Mouse (Mus musculus) colon, adult 2 months (tissue): ENCODE results near the gene Atp5k. TPM values are rescaled to one million over a fixed set of nuclear protein-coding genes. Genes with fewer than 3 reads are reported as not detected.

Source experiments
- polyA plus RNA-seq: library from polyadenylated mRNA; depleted of rRNA; stranded (reverse); fragments of >200 nt; gene quantifications from 2 replicates; pipeline ENCODE4 v1.2.3, GENCODE M21; 2012; rRNA removed

The Atp5k gene
- polyA plus RNA-seq, result 56.9 and 60.5 TPM in 2 replicates

GRCm38 (mm10) chr5:108433804-108434587 is at the start of gene Atp5k:
Gene Atp5k, minus strand, starts transcription at chr5:108434448.

GRCm38 (mm10) chr5:108461082-108462065 is 27.1 kb upstream of the Atp5k start, which contains the start of gene Pcgf3:
Gene Pcgf3, plus strand, starts transcription at chr5:108461232.

GRCm38 (mm10) chr5:108448785-108449668 is 14.8 kb upstream of the Atp5k start, which contains the start of gene Mfsd7a:
Gene Mfsd7a, minus strand, starts transcription at chr5:108448891.

GRCm38 (mm10) chr5:108388201-108388600 is 46.0 kb downstream of the Atp5k start, which contains the start of gene Pde6b:
Gene Pde6b, plus strand, starts transcription at chr5:108388391.

Other genes with a start within 250 kb of the Atp5k start
- 16.5 and 19.6 TPM in 2 replicates for gene Dr1, start 165.6 kb downstream of the Atp5k start, polyA plus RNA-seq
- gene Pigg, start 121.8 kb downstream of the Atp5k start, polyA plus RNA-seq, result 5.3 and 7.8 TPM in 2 replicates
- gene Gm42517, start 66.5 kb downstream of the Atp5k start, polyA plus RNA-seq, result 2.1 and 2.5 TPM in 2 replicates
- not detected in 2 replicates for gene Pde6b, start 46.1 kb downstream of the Atp5k start, polyA plus RNA-seq
- 18.9 and 22.7 TPM in 2 replicates for gene Mfsd7a, start 14.4 kb upstream of the Atp5k start, polyA plus RNA-seq
- gene Pcgf3, start 26.8 kb upstream of the Atp5k start, polyA plus RNA-seq, result 8.4 and 8.8 TPM in 2 replicates
- 0.57 and 1.0 TPM in 2 replicates for gene Cplx1, start 115.6 kb upstream of the Atp5k start, polyA plus RNA-seq
- 143 and 144 TPM in 2 replicates for gene Gak, start 195.3 kb upstream of the Atp5k start, polyA plus RNA-seq
- gene Tmem175, start 195.3 kb upstream of the Atp5k start, polyA plus RNA-seq, result 25.3 and 35.8 TPM in 2 replicates
- gene Idua, start 225.9 kb upstream of the Atp5k start, polyA plus RNA-seq, result 21.5 and 23.5 TPM in 2 replicates
- gene Dgkq, start 235.2 kb upstream of the Atp5k start, polyA plus RNA-seq, result 42.2 and 43.3 TPM in 2 replicates
- gene Slc26a1, start 241.1 kb upstream of the Atp5k start, polyA plus RNA-seq, result 0.05 and 0.29 TPM in 2 replicates